Mouse (Mus musculus) kidney, postnatal 4 days (tissue): Measurements from ENCODE around the gene Phkg1.
"Not testable (repeated sequence)": the region's sequence is repeated elsewhere in the genome, so short reads cannot be mapped to it uniquely, and the experiment has no call there.

Experiments used
- DNase-seq, 2 experiments: peaks; one replicate each; pipeline ENCODE4 v3.0.0; 2021; ENCODE audit warnings: mixed read lengths in 2 of 2

Phkg1 gene

GRCm38 (mm10) chr5:129895198-129896088 is 2.9 kb downstream of the Phkg1 start, which contains the start of gene Zbed5:
Zbed5 (plus strand) TSS chr5:129895723.
- DNase-seq: peak; percentile 86 to 91

DNA sequence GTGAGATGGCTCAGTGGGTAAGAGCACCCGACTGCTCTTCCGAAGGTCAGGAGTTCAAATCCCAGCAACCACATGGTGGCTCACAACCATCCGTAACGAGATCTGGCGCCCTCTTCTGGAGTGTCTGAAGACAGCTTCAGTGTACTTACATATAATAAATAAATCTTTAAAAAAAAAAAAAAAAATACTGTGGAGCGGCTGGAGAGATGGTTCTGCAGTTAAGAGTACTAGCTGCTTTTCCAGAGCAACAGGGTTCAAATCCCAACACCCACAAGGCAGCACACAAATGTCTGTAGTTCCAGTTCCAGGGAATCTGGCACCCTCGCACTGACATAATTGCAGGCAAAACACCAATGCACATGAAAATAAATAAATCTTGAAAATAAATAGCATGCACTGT is 8.0 kb downstream of the Phkg1 start:
- not testable (repeated sequence) for DNase-seq

GRCm38 (mm10) chr5:129886911-129887636 is 11.3 kb downstream of the Phkg1 start, which contains the start of gene Chchd2:
Chchd2 (minus strand) TSS chr5:129887470.
- DNase-seq: peak; percentile 88 to 93

GRCm38 (mm10) chr5:129886271-129886670 is 12.1 kb downstream of the Phkg1 start:
- peak in 1 of 2 experiments; percentile 11 for DNase-seq

GRCm38 (mm10) chr5:129879888-129880287 is 18.5 kb downstream of the Phkg1 start:
- no peak for DNase-seq

GRCm38 (mm10) chr5:129878946-129879345 is 19.4 kb downstream of the Phkg1 start:
- peak; percentile 78 to 84 for DNase-seq

GRCm38 (mm10) chr5:129877731-129878455 is 20.5 kb downstream of the Phkg1 start:
- no peak for DNase-seq

DNA sequence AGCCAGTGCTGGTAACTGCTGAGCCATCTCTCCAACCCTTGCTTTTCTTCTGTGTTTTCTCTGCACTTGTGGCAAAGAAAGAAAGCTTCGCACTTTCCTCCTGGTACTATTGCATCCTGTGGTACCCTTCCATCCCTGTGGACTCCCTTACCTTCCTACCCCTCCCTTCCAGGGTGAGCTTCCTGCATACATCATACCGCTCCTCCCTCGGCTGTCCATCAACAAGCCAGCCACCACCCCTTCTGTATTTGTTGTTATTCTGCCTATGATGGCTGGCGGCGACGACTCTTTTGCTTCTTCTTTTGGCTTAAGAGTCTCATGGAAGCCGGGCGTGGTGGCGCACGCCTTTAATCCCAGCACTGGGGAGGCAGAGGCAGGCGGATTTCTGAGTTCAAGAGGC is 23.3 kb downstream of the Phkg1 start:
- DNase-seq: no peak

- DNase-seq: no peak
Observed at GRCm38 (mm10) chr5:129873942-129874341, 24.4 kb downstream of the Phkg1 start.

- no peak for DNase-seq
Observed at GRCm38 (mm10) chr5:129871238-129871637, 27.1 kb downstream of the Phkg1 start.

GRCm38 (mm10) chr5:129869238-129869995 is 28.9 kb downstream of the Phkg1 start:
- DNase-seq: no peak

GRCm38 (mm10) chr5:129865841-129866240 is 32.5 kb downstream of the Phkg1 start:
- no peak for DNase-seq

GRCm38 (mm10) chr5:129864467-129864866 is 33.9 kb downstream of the Phkg1 start:
- DNase-seq: peak; percentile 73 to 79

DNA sequence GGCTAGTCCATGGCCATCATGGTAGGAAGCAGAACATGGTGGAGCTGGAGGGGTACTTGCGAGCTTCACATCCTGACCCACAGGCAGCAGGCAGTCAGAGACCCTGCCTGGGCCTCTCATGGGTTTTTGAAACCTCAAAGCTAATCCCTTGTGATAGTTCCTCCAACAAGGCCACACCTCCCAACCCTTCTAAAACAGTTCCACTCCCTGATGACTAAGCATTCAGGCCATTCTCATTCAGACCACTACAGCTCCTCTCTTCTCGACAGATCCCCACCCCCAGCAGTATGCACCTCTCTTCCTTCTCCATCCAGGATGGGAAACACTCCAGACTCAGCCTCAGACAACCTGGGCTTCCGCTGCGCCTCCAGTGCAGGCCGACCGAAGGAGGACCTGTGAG is 36.0 kb downstream of the Phkg1 start:
- no peak for DNase-seq

- DNase-seq: no peak
Observed at GRCm38 (mm10) chr5:129856414-129856813, 41.9 kb downstream of the Phkg1 start.

GRCm38 (mm10) chr5:129855163-129855562 is 43.2 kb downstream of the Phkg1 start:
- peak in 1 of 2 experiments; percentile 37 for DNase-seq

GRCm38 (mm10) chr5:129847558-129847820 is 50.9 kb downstream of the Phkg1 start:
- peak in 1 of 2 experiments; percentile 13 for DNase-seq

- DNase-seq: peak; percentile 96 to 97
Observed at GRCm38 (mm10) chr5:129846752-129847557, 51.4 kb downstream of the Phkg1 start, which contains the start of gene Sumf2. Sumf2 (plus strand) TSS chr5:129846986.

GRCm38 (mm10) chr5:129844848-129845247 is 53.5 kb downstream of the Phkg1 start:
- no peak for DNase-seq
